Comparison of ENCODE assay signal across 9 mouse cellular contexts in the genomic region with DNA sequence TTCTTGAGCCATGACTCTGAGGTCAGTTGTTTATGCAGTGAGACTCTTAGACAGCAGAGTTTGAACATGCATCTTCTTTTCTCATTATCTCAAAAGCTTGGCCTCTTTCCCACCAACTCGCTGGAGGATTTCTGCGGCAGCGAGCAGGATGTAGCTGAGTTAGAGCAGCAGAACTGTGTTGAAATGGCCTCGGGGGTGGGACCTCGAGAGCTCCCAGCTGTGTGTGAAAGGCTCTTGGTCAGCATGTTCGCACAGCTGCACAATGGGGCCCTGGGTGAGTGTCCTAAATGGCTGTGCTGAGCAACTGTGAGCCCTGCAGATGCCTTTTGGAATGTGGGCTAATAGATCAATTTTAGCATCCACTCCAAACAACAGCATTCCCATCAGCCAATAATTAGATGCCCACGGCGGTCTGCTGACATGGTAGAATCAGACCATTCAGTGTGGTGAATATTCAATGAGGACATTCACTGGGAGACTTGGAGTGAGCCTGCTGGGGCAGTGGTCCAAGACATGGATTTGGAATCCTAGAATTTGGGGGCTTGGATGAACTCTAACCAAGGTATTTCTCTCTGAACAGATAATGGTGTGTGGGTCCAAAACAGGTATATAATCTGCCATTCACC. TPM values are rescaled to one million over a fixed set of nuclear protein-coding genes. Genes with fewer than 3 reads are reported as not detected.
DNase-seq lines count a peak whose midpoint lies in the region; ATAC-seq lines count a peak whose summit lies in the region.
"Had no signal": no experiment of that assay in that cellular context is flagged by ENCODE, and none has a peak within 500 bp of the region (broad histone marks: within the 10 kb centered on the region; RNA-seq: fewer than 3 reads in every experiment).

No protein-coding gene starts in this region.

- DNase-seq in 3T3-L1 (ENCODE audit: low read depth, low spot score) (peak; percentile 72), ZHBTc4 (ENCODE audit: low read depth, low spot score) (peak; percentile 4)
- DNase-seq in gastrocnemius, postnatal 36 days, result peak; percentile 58 to 81
- peak; percentile 63 for DNase-seq in mesoderm, embryonic 11.5 days (ENCODE audit: low read depth, low spot score)
- no peak for DNase-seq in spleen, postnatal 10 days (ENCODE audit: low spot score in 2 of 2)
- DNase-seq in layer of hippocampus, adult 11-12 months (ENCODE audit: low spot score), result no peak
- no peak for DNase-seq in cerebellum, postnatal 14 days

- H3K4me3 ChIP-seq in intestine, embryonic 16.5 days (ENCODE audit: low read length), result no peak overlapping the region

- H3K4me2 ChIP-seq in intestine, embryonic 16.5 days (ENCODE audit: low read depth, low read length), result no peak overlapping the region

- H3K4me1 ChIP-seq in intestine, embryonic 16.5 days (ENCODE audit: control insufficient read depth, insufficient read depth, low read length), result peaks cover 11% of the 10 kb centered on the region

- H3K9me3 ChIP-seq in intestine, embryonic 16.5 days (ENCODE audit: control insufficient read depth, low read length), result no peaks in the 10 kb centered on the region

- no peaks in the 10 kb centered on the region for H3K27me3 ChIP-seq in intestine, embryonic 16.5 days (replicated peaks; ENCODE audit: control insufficient read depth, insufficient read depth, low read length)

- WGBS in intestine, embryonic 16.5 days, result 29% methylated on average over 8 of the region's 8 CpGs

- intact Hi-C loops in gastrocnemius, postnatal 36 days (cut with DNase I), result no loop called here

- H3K36me3 ChIP-seq in intestine, embryonic 16.5 days (ENCODE audit: control insufficient read depth, insufficient read depth, low read length), result no peaks in the 10 kb centered on the region

- peak overlapping the region; percentile 38 for H3K27ac ChIP-seq in intestine, embryonic 16.5 days (ENCODE audit: low read length)

- no peak overlapping the region for H3K9ac ChIP-seq in intestine, embryonic 16.5 days (ENCODE audit: low read depth, low read length)

- ATAC-seq in intestine, embryonic 16.5 days, result peak; percentile 89

RNA-seq across cellular contexts. Expression of a gene that starts 49.1 kb away (rescaled TPM):
- not detected for total RNA-seq in gastrocnemius, postnatal 36 days (2021)
- not detected in 2 replicates for polyA plus RNA-seq in intestine, embryonic 16.5 days (2015; fragmentation: Nextera tagmentation; extraction: Ambion mirVana)
- total RNA-seq: left cerebral cortex, adult 8-10 months had no signal

Comparison
In these comparisons a context has a peak if more than half of its experiments do, and no peak if none do; other contexts are left out.
1. DNase-seq: peak in 3T3-L1 (single experiment), ZHBTc4 (single experiment), gastrocnemius, postnatal 36 days (2 of 2) and mesoderm, embryonic 11.5 days (single experiment); none in spleen, postnatal 10 days (0 of 2), layer of hippocampus, adult 11-12 months (single experiment) and cerebellum, postnatal 14 days (0 of 2).